Mouse (Mus musculus): ENCODE data around the gene Akap5. TPM values are rescaled to one million over a fixed set of nuclear protein-coding genes. Genes with fewer than 3 reads are reported as not detected.

The Akap5 gene
- 1.0 TPM for polyA plus RNA-seq (2014; fragmentation: Illumina TruSeq; extraction: RNeasy Lipid Tissue Mini Kit (QIAGEN cat#74804); ENCODE audit: low read depth, low replicate concordance)

GRCm38 (mm10) chr12:76324679-76325431 lies at the start of gene Akap5:
Gene Akap5 (plus strand): TSS chr12:76324891.

GRCm38 (mm10) chr12:76369206-76369977 lies 44.7 kb downstream of the Akap5 start, which contains the start of gene Zbtb25:
Gene Zbtb25 (minus strand): TSS chr12:76369602.

GRCm38 (mm10) chr12:76369978-76370830 lies 45.5 kb downstream of the Akap5 start, which contains the start of gene Zbtb1:
Gene Zbtb1 (plus strand): TSS chr12:76370266.

Other genes with a start within 250 kb of the Akap5 start
- 0.13 TPM for gene Esr2, start 147.6 kb upstream of the Akap5 start, polyA plus RNA-seq (2014; fragmentation: Illumina TruSeq; extraction: RNeasy Lipid Tissue Mini Kit (QIAGEN cat#74804); ENCODE audit: low read depth, low replicate concordance)
- not detected for gene Tex21, start 78.1 kb upstream of the Akap5 start, polyA plus RNA-seq (2014; fragmentation: Illumina TruSeq; extraction: RNeasy Lipid Tissue Mini Kit (QIAGEN cat#74804); ENCODE audit: low read depth, low replicate concordance)
- 24.1 TPM for gene Mthfd1, start 69.6 kb upstream of the Akap5 start, polyA plus RNA-seq (2014; fragmentation: Illumina TruSeq; extraction: RNeasy Lipid Tissue Mini Kit (QIAGEN cat#74804); ENCODE audit: low read depth, low replicate concordance)
- 6.9 TPM for gene Zbtb25, start 44.7 kb downstream of the Akap5 start, polyA plus RNA-seq (2014; fragmentation: Illumina TruSeq; extraction: RNeasy Lipid Tissue Mini Kit (QIAGEN cat#74804); ENCODE audit: low read depth, low replicate concordance)
- gene Zbtb1, start 45.4 kb downstream of the Akap5 start, polyA plus RNA-seq (2014; fragmentation: Illumina TruSeq; extraction: RNeasy Lipid Tissue Mini Kit (QIAGEN cat#74804); ENCODE audit: low read depth, low replicate concordance), result 2.6 TPM
- gene Hspa2, start 79.3 kb downstream of the Akap5 start, polyA plus RNA-seq (2014; fragmentation: Illumina TruSeq; extraction: RNeasy Lipid Tissue Mini Kit (QIAGEN cat#74804); ENCODE audit: low read depth, low replicate concordance), result 4.3 TPM
- gene Ppp1r36, start 92.6 kb downstream of the Akap5 start, polyA plus RNA-seq (2014; fragmentation: Illumina TruSeq; extraction: RNeasy Lipid Tissue Mini Kit (QIAGEN cat#74804); ENCODE audit: low read depth, low replicate concordance), result not detected
- 11.1 TPM for gene Plekhg3, start 206.0 kb downstream of the Akap5 start, polyA plus RNA-seq (2014; fragmentation: Illumina TruSeq; extraction: RNeasy Lipid Tissue Mini Kit (QIAGEN cat#74804); ENCODE audit: low read depth, low replicate concordance)

Measured in heart, adult 10 weeks (tissue).